Mouse (Mus musculus): ENCODE measurements around the gene Susd6. TPM values are rescaled to one million over a fixed set of nuclear protein-coding genes. Genes with fewer than 3 reads are reported as not detected.

Susd6 gene
- polyA plus RNA-seq, 1 experiment, result not detected

- peaks cover 2% of the 10 kb centered on the region; the same call in 1 of the 2 replicates for H3K4me1 ChIP-seq (ENCODE audit: control insufficient read depth, insufficient read depth, low read length)
- no peak overlapping the region for H3K4me3 ChIP-seq (ENCODE audit: insufficient read depth, low read depth, low read length)
- whole genome bisulfite sequencing, result 46% methylated on average over 1 of the region's 1 CpGs
- TF ChIP-seq POLR2A (IDR thresholded peaks at IDR 0.05; ENCODE audit: insufficient read depth, low read depth, low read length), result no peak
- no peak for TF ChIP-seq CTCF (IDR thresholded peaks at IDR 0.05; ENCODE audit: insufficient read depth, low read depth, low read length)
- H3K27ac ChIP-seq (ENCODE audit: insufficient read depth, low read depth, low read length), result no peak overlapping the region
These were observed 36.1 kb downstream of the Susd6 start for GRCm38 (mm10) chr12:80826423-80826822.

GRCm38 (mm10) chr12:80827464-80828015, 37.2 kb downstream of the Susd6 start:
- Histone ChIP-seq H3K4me1 (ENCODE audit: control insufficient read depth, insufficient read depth, low read length) (peaks cover 2% of the 10 kb centered on the region; the same call in 1 of the 2 replicates), H3K27ac (ENCODE audit: insufficient read depth, low read depth, low read length) (no peak overlapping the region), H3K4me3 (ENCODE audit: insufficient read depth, low read depth, low read length) (no peak overlapping the region)
- no peak for TF ChIP-seq POLR2A (IDR thresholded peaks at IDR 0.05; ENCODE audit: insufficient read depth, low read depth, low read length)
- no peak for TF ChIP-seq CTCF (IDR thresholded peaks at IDR 0.05; ENCODE audit: insufficient read depth, low read depth, low read length)
- 54% methylated on average over 5 of the region's 5 CpGs for WGBS

GRCm38 (mm10) chr12:80828020-80828419, 37.7 kb downstream of the Susd6 start:
- Histone ChIP-seq H3K27ac (ENCODE audit: insufficient read depth, low read depth, low read length) (no peak overlapping the region), H3K4me1 (ENCODE audit: control insufficient read depth, insufficient read depth, low read length) (peaks cover 1% of the 10 kb centered on the region; the same call in 1 of the 2 replicates), H3K4me3 (ENCODE audit: insufficient read depth, low read depth, low read length) (no peak overlapping the region)
- 83% methylated on average over 5 of the region's 5 CpGs for WGBS
- TF ChIP-seq CTCF (IDR thresholded peaks at IDR 0.05; ENCODE audit: insufficient read depth, low read depth, low read length), result no peak
- TF ChIP-seq POLR2A (IDR thresholded peaks at IDR 0.05; ENCODE audit: insufficient read depth, low read depth, low read length), result no peak

GRCm38 (mm10) chr12:80828951-80829350, 38.6 kb downstream of the Susd6 start:
- Histone ChIP-seq H3K4me3 (ENCODE audit: insufficient read depth, low read depth, low read length) (no peak overlapping the region), H3K4me1 (ENCODE audit: control insufficient read depth, insufficient read depth, low read length) (no peaks in the 10 kb centered on the region), H3K27ac (ENCODE audit: insufficient read depth, low read depth, low read length) (no peak overlapping the region)
- TF ChIP-seq CTCF (IDR thresholded peaks at IDR 0.05; ENCODE audit: insufficient read depth, low read depth, low read length) (no peak), POLR2A (IDR thresholded peaks at IDR 0.05; ENCODE audit: insufficient read depth, low read depth, low read length) (no peak)
- WGBS, result 79% methylated on average over 2 of the region's 2 CpGs

- Histone ChIP-seq H3K4me3 (ENCODE audit: insufficient read depth, low read depth, low read length) (no peak overlapping the region), H3K27ac (ENCODE audit: insufficient read depth, low read depth, low read length) (no peak overlapping the region), H3K4me1 (ENCODE audit: control insufficient read depth, insufficient read depth, low read length) (no peaks in the 10 kb centered on the region)
- TF ChIP-seq CTCF (IDR thresholded peaks at IDR 0.05; ENCODE audit: insufficient read depth, low read depth, low read length) (no peak), POLR2A (IDR thresholded peaks at IDR 0.05; ENCODE audit: insufficient read depth, low read depth, low read length) (no peak)
- 32% methylated on average over 2 of the region's 2 CpGs for WGBS
These were observed 39.9 kb downstream of the Susd6 start for GRCm38 (mm10) chr12:80830211-80830610.

- TF ChIP-seq POLR2A (IDR thresholded peaks at IDR 0.05; ENCODE audit: insufficient read depth, low read depth, low read length), result no peak
- no peak for TF ChIP-seq CTCF (IDR thresholded peaks at IDR 0.05; ENCODE audit: insufficient read depth, low read depth, low read length)
- H3K27ac ChIP-seq (ENCODE audit: insufficient read depth, low read depth, low read length), result no peak overlapping the region
- H3K4me1 ChIP-seq (ENCODE audit: control insufficient read depth, insufficient read depth, low read length), result no peaks in the 10 kb centered on the region
- 69% methylated on average over 2 of the region's 2 CpGs for WGBS
- H3K4me3 ChIP-seq (ENCODE audit: insufficient read depth, low read depth, low read length), result no peak overlapping the region
These were observed 40.5 kb downstream of the Susd6 start for GRCm38 (mm10) chr12:80830820-80831219.

- Histone ChIP-seq H3K4me3 (ENCODE audit: insufficient read depth, low read depth, low read length) (no peak overlapping the region), H3K27ac (ENCODE audit: insufficient read depth, low read depth, low read length) (no peak overlapping the region), H3K4me1 (ENCODE audit: control insufficient read depth, insufficient read depth, low read length) (no peaks in the 10 kb centered on the region)
- 65% methylated on average over 1 of the region's 1 CpGs for WGBS
- no peak for TF ChIP-seq CTCF (IDR thresholded peaks at IDR 0.05; ENCODE audit: insufficient read depth, low read depth, low read length)
- TF ChIP-seq POLR2A (IDR thresholded peaks at IDR 0.05; ENCODE audit: insufficient read depth, low read depth, low read length), result no peak
These were observed 42.0 kb downstream of the Susd6 start for GRCm38 (mm10) chr12:80832313-80832712.

GRCm38 (mm10) chr12:80833541-80833940, 43.2 kb downstream of the Susd6 start:
- Histone ChIP-seq H3K27ac (ENCODE audit: insufficient read depth, low read depth, low read length) (no peak overlapping the region), H3K4me1 (ENCODE audit: control insufficient read depth, insufficient read depth, low read length) (no peaks in the 10 kb centered on the region), H3K4me3 (ENCODE audit: insufficient read depth, low read depth, low read length) (no peak overlapping the region)
- WGBS, result 19% methylated on average over 2 of the region's 2 CpGs
- TF ChIP-seq CTCF (IDR thresholded peaks at IDR 0.05; ENCODE audit: insufficient read depth, low read depth, low read length), result no peak

GRCm38 (mm10) chr12:80834156-80834900, 44.0 kb downstream of the Susd6 start:
- WGBS, result 96% methylated on average over 3 of the region's 3 CpGs
- Histone ChIP-seq H3K27ac (ENCODE audit: insufficient read depth, low read depth, low read length) (no peak overlapping the region), H3K4me3 (ENCODE audit: insufficient read depth, low read depth, low read length) (no peak overlapping the region), H3K4me1 (ENCODE audit: control insufficient read depth, insufficient read depth, low read length) (no peaks in the 10 kb centered on the region)
- TF ChIP-seq CTCF (IDR thresholded peaks at IDR 0.05; ENCODE audit: insufficient read depth, low read depth, low read length), result no peak
- no peak for TF ChIP-seq POLR2A (IDR thresholded peaks at IDR 0.05; ENCODE audit: insufficient read depth, low read depth, low read length)

Measured in olfactory bulb, adult 2 months (tissue).